Mouse (Mus musculus): Measurements from ENCODE around the gene Efhc1. TPM values are rescaled to one million over a fixed set of nuclear protein-coding genes. Genes with fewer than 3 reads are reported as not detected.

The Efhc1 gene
- polyA plus RNA-seq, 1 experiment from 2014 or later: 4.0 TPM

GRCm38 (mm10) chr1:21031650-21032049 lies 80.2 kb downstream of the Efhc1 start:
- Histone ChIP-seq H3K36me3 (ENCODE audit: control insufficient read depth, insufficient read depth, low read length) (no peaks in the 10 kb centered on the region), H3K4me3 (ENCODE audit: low read depth, low read length) (no peak overlapping the region), H3K9ac (ENCODE audit: low read depth, low read length) (no peak overlapping the region), H3K9me3 (ENCODE audit: control insufficient read depth, low read length) (no peaks in the 10 kb centered on the region), H3K27ac (ENCODE audit: low read depth, low read length) (no peak overlapping the region), H3K27me3 (ENCODE audit: control insufficient read depth, insufficient read depth, low read length) (no peaks in the 10 kb centered on the region), H3K4me2 (replicated peaks; ENCODE audit: low read depth, low read length) (no peak overlapping the region), H3K4me1 (replicated peaks; ENCODE audit: control insufficient read depth, insufficient read depth, low read length) (no peaks in the 10 kb centered on the region)
- ATAC-seq (ENCODE audit: low FRiP score) (no peak), DNase-seq (ENCODE audit: low spot score) (no peak)
- WGBS: 88% methylated on average over 2 of the region's 2 CpGs

GRCm38 (mm10) chr1:21033065-21033791 lies 81.8 kb downstream of the Efhc1 start:
- H3K36me3 ChIP-seq (ENCODE audit: control insufficient read depth, insufficient read depth, low read length): no peaks in the 10 kb centered on the region
- no peak overlapping the region for H3K9ac ChIP-seq (ENCODE audit: low read depth, low read length)
- 91% methylated on average over 11 of the region's 11 CpGs for WGBS
- DNase-seq (ENCODE audit: low spot score): no peak
- H3K27me3 ChIP-seq (ENCODE audit: control insufficient read depth, insufficient read depth, low read length): no peaks in the 10 kb centered on the region
- no peak for ATAC-seq (ENCODE audit: low FRiP score)
- no peaks in the 10 kb centered on the region for H3K4me1 ChIP-seq (replicated peaks; ENCODE audit: control insufficient read depth, insufficient read depth, low read length)
- no peak overlapping the region for H3K4me3 ChIP-seq (ENCODE audit: low read depth, low read length)
- H3K9me3 ChIP-seq (ENCODE audit: control insufficient read depth, low read length): no peaks in the 10 kb centered on the region
- H3K27ac ChIP-seq (ENCODE audit: low read depth, low read length): no peak overlapping the region
- no peak overlapping the region for H3K4me2 ChIP-seq (replicated peaks; ENCODE audit: low read depth, low read length)

GRCm38 (mm10) chr1:21033792-21034119 lies 82.3 kb downstream of the Efhc1 start:
- DNase-seq (ENCODE audit: low spot score): no peak
- Histone ChIP-seq H3K27me3 (ENCODE audit: control insufficient read depth, insufficient read depth, low read length) (no peaks in the 10 kb centered on the region), H3K9me3 (ENCODE audit: control insufficient read depth, low read length) (no peaks in the 10 kb centered on the region), H3K27ac (ENCODE audit: low read depth, low read length) (no peak overlapping the region), H3K4me1 (replicated peaks; ENCODE audit: control insufficient read depth, insufficient read depth, low read length) (no peaks in the 10 kb centered on the region), H3K9ac (ENCODE audit: low read depth, low read length) (no peak overlapping the region), H3K4me3 (ENCODE audit: low read depth, low read length) (no peak overlapping the region), H3K4me2 (replicated peaks; ENCODE audit: low read depth, low read length) (no peak overlapping the region), H3K36me3 (ENCODE audit: control insufficient read depth, insufficient read depth, low read length) (no peaks in the 10 kb centered on the region)
- no peak for ATAC-seq (ENCODE audit: low FRiP score)

GRCm38 (mm10) chr1:21035878-21036277 lies 84.5 kb downstream of the Efhc1 start:
- no peaks in the 10 kb centered on the region for H3K36me3 ChIP-seq (ENCODE audit: control insufficient read depth, insufficient read depth, low read length)
- H3K4me3 ChIP-seq (ENCODE audit: low read depth, low read length): no peak overlapping the region
- no peak for ATAC-seq (ENCODE audit: low FRiP score)
- no peak for DNase-seq (ENCODE audit: low spot score)
- WGBS: 87% methylated on average over 6 of the region's 6 CpGs
- no peak overlapping the region for H3K27ac ChIP-seq (ENCODE audit: low read depth, low read length)
- no peak overlapping the region for H3K4me2 ChIP-seq (replicated peaks; ENCODE audit: low read depth, low read length)
- H3K27me3 ChIP-seq (ENCODE audit: control insufficient read depth, insufficient read depth, low read length): no peaks in the 10 kb centered on the region
- no peak overlapping the region for H3K9ac ChIP-seq (ENCODE audit: low read depth, low read length)
- no peaks in the 10 kb centered on the region for H3K4me1 ChIP-seq (replicated peaks; ENCODE audit: control insufficient read depth, insufficient read depth, low read length)
- no peaks in the 10 kb centered on the region for H3K9me3 ChIP-seq (ENCODE audit: control insufficient read depth, low read length)

- Histone ChIP-seq H3K27me3 (ENCODE audit: control insufficient read depth, insufficient read depth, low read length) (no peaks in the 10 kb centered on the region), H3K9ac (ENCODE audit: low read depth, low read length) (no peak overlapping the region), H3K4me3 (ENCODE audit: low read depth, low read length) (no peak overlapping the region), H3K4me1 (replicated peaks; ENCODE audit: control insufficient read depth, insufficient read depth, low read length) (no peaks in the 10 kb centered on the region), H3K9me3 (ENCODE audit: control insufficient read depth, low read length) (no peaks in the 10 kb centered on the region), H3K27ac (ENCODE audit: low read depth, low read length) (no peak overlapping the region), H3K4me2 (replicated peaks; ENCODE audit: low read depth, low read length) (no peak overlapping the region), H3K36me3 (ENCODE audit: control insufficient read depth, insufficient read depth, low read length) (no peaks in the 10 kb centered on the region)
- no peak for DNase-seq (ENCODE audit: low spot score)
- 89% methylated on average over 6 of the region's 6 CpGs for WGBS
- no peak for ATAC-seq (ENCODE audit: low FRiP score)
Measured at GRCm38 (mm10) chr1:21037881-21038601, 86.6 kb downstream of the Efhc1 start.

- WGBS: 92% methylated on average over 3 of the region's 3 CpGs
- no peak for DNase-seq (ENCODE audit: low spot score)
- Histone ChIP-seq H3K9me3 (ENCODE audit: control insufficient read depth, low read length) (no peaks in the 10 kb centered on the region), H3K4me3 (ENCODE audit: low read depth, low read length) (no peak overlapping the region), H3K27me3 (ENCODE audit: control insufficient read depth, insufficient read depth, low read length) (no peaks in the 10 kb centered on the region), H3K27ac (ENCODE audit: low read depth, low read length) (no peak overlapping the region), H3K4me2 (replicated peaks; ENCODE audit: low read depth, low read length) (no peak overlapping the region), H3K9ac (ENCODE audit: low read depth, low read length) (no peak overlapping the region), H3K36me3 (ENCODE audit: control insufficient read depth, insufficient read depth, low read length) (no peaks in the 10 kb centered on the region), H3K4me1 (replicated peaks; ENCODE audit: control insufficient read depth, insufficient read depth, low read length) (no peaks in the 10 kb centered on the region)
- no peak for ATAC-seq (ENCODE audit: low FRiP score)
Measured at GRCm38 (mm10) chr1:21039564-21039963, 88.1 kb downstream of the Efhc1 start.

- H3K9me3 ChIP-seq (ENCODE audit: control insufficient read depth, low read length): no peaks in the 10 kb centered on the region
- H3K36me3 ChIP-seq (ENCODE audit: control insufficient read depth, insufficient read depth, low read length): no peaks in the 10 kb centered on the region
- H3K4me3 ChIP-seq (ENCODE audit: low read depth, low read length): no peak overlapping the region
- ATAC-seq (ENCODE audit: low FRiP score): no peak
- no peak overlapping the region for H3K9ac ChIP-seq (ENCODE audit: low read depth, low read length)
- no peak overlapping the region for H3K4me2 ChIP-seq (replicated peaks; ENCODE audit: low read depth, low read length)
- no peak for DNase-seq (ENCODE audit: low spot score)
- WGBS: 91% methylated on average over 7 of the region's 7 CpGs
- H3K4me1 ChIP-seq (replicated peaks; ENCODE audit: control insufficient read depth, insufficient read depth, low read length): no peaks in the 10 kb centered on the region
- H3K27me3 ChIP-seq (ENCODE audit: control insufficient read depth, insufficient read depth, low read length): no peaks in the 10 kb centered on the region
- no peak overlapping the region for H3K27ac ChIP-seq (ENCODE audit: low read depth, low read length)
Measured at GRCm38 (mm10) chr1:21040173-21040572, 88.7 kb downstream of the Efhc1 start.

Measured in hindbrain, embryonic 11.5 days (tissue).